Mouse (Mus musculus) stomach, postnatal 0 days (tissue): ENCODE measurements around the gene Tnn. TPM values are rescaled to one million over a fixed set of nuclear protein-coding genes. Genes with fewer than 3 reads are reported as not detected.

Experiments used
- ATAC-seq: fragments of 200-750 bp; cut with Nextera tagmentation; 2 replicates; pipeline ENCODE4 v1.8.0; 2017; ENCODE audit not compliant: low FRiP score, low TSS enrichment
- DNase-seq: peaks from one replicate; pipeline ENCODE4 v3.0.0-alpha.2; 2016; ENCODE audit warnings: low spot score
- H3K27ac ChIP-seq: fragments of 300-500 bp; sonication (generic); replicated peaks from 2 replicates; pipeline ENCODE4 v1.5.1; 2014; ENCODE audit warnings: mild to moderate bottlenecking, control low read depth
- H3K27me3 ChIP-seq: fragments of 300-500 bp; sonication (generic); 2 replicates; pipeline ENCODE4 v1.6.1; 2014; ENCODE audit warnings: low read length; ENCODE audit not compliant: control insufficient read depth, insufficient read depth
- H3K36me3 ChIP-seq: fragments of 300-500 bp; sonication (generic); 2 replicates; pipeline ENCODE4 v1.6.1; 2014; ENCODE audit warnings: low read length, mixed read lengths; ENCODE audit not compliant: control insufficient read depth, insufficient read depth
- H3K4me1 ChIP-seq: fragments of 300-500 bp; sonication (generic); replicated peaks from 2 replicates; pipeline ENCODE4 v1.6.1; 2014; ENCODE audit warnings: antibody characterized with exemption; ENCODE audit not compliant: control insufficient read depth, insufficient read depth
- H3K4me2 ChIP-seq: fragments of 300-500 bp; sonication (generic); replicated peaks from 2 replicates; pipeline ENCODE4 v1.6.1; 2014; ENCODE audit warnings: low read depth, mild to moderate bottlenecking, control low read depth, moderate library complexity
- H3K4me3 ChIP-seq: fragments of 300-500 bp; sonication (generic); 2 replicates; pipeline ENCODE4 v1.5.1; 2014; ENCODE audit warnings: low read depth, low read length, control low read depth
- H3K9ac ChIP-seq: fragments of 300-500 bp; sonication (generic); 2 replicates; pipeline ENCODE4 v1.6.1; 2014; ENCODE audit warnings: mild to moderate bottlenecking, low read length, control low read depth, mixed read lengths
- H3K9me3 ChIP-seq: fragments of 300-500 bp; sonication (generic); 2 replicates; pipeline ENCODE4 v1.6.1; 2016; ENCODE audit warnings: low read length; ENCODE audit not compliant: control insufficient read depth
- CTCF ChIP-seq: IDR thresholded peaks from 2 replicates; pipeline ENCODE4 v1.5.1; 2016; ENCODE audit warnings: antibody characterized with exemption, low read depth, mild to moderate bottlenecking, moderate library complexity
- EP300 ChIP-seq: optimal IDR thresholded peaks from 2 replicates; pipeline ENCODE3; 2016; ENCODE audit warnings: antibody characterized with exemption
- WGBS: fragments of 180-500 bp; shearing (Covaris S2); extraction: QIAGEN DNeasy Blood & Tissue Kit; methylation state at CpG from one replicate; pipeline ENCODE4 v1.1.7; 2014; 5-methylcytosine and 5-hydroxymethylcytosine counted together
- polyA plus RNA-seq: library from polyadenylated mRNA; unstranded; fragments of >200 nt; fragmentation: Nextera tagmentation; extraction: Ambion mirVana; gene quantifications from 2 replicates; pipeline ENCODE4 v1.2.1, GENCODE M21; 2015

Gene Tnn
- polyA plus RNA-seq, 1 experiment from 2014 or later: 3.7 TPM

GRCm38 (mm10) chr1:160166600-160166999, 13.2 kb upstream of the Tnn start:
- no peaks in the 10 kb centered on the region for H3K4me1 ChIP-seq
- H3K9me3 ChIP-seq: no peaks in the 10 kb centered on the region
- ATAC-seq (no peak), DNase-seq (no peak)
- WGBS: 65% methylated on average over 3 of the region's 5 CpGs
- TF ChIP-seq EP300: no peak
- H3K9ac ChIP-seq: no peak overlapping the region
- H3K27ac ChIP-seq: no peak overlapping the region
- no peak overlapping the region for H3K4me3 ChIP-seq
- H3K27me3 ChIP-seq: no peaks in the 10 kb centered on the region
- no peak overlapping the region for H3K4me2 ChIP-seq
- no peaks in the 10 kb centered on the region for H3K36me3 ChIP-seq

GRCm38 (mm10) chr1:160158190-160158589, 4.8 kb upstream of the Tnn start:
- no peak for DNase-seq
- Histone ChIP-seq H3K27me3 (no peaks in the 10 kb centered on the region), H3K9me3 (no peaks in the 10 kb centered on the region), H3K27ac (no peak overlapping the region), H3K9ac (no peak overlapping the region), H3K4me3 (no peak overlapping the region), H3K4me1 (no peaks in the 10 kb centered on the region; the same call in 1 of the 2 replicates), H3K36me3 (no peaks in the 10 kb centered on the region), H3K4me2 (no peak overlapping the region)
- ATAC-seq: no peak
- no peak for TF ChIP-seq CTCF
- TF ChIP-seq EP300: no peak
- WGBS: 91% methylated on average over 2 of the region's 2 CpGs

- ATAC-seq (no peak), DNase-seq (no peak)
- 62% methylated on average over 3 of the region's 3 CpGs for WGBS
Observed at GRCm38 (mm10) chr1:160150726-160151125, 2.7 kb downstream of the Tnn start.

GRCm38 (mm10) chr1:160149291-160149906, 4.0 kb downstream of the Tnn start:
- 52% methylated on average over 11 of the region's 11 CpGs for WGBS
- TF ChIP-seq CTCF (no peak), EP300 (no peak)
- H3K9me3 ChIP-seq: no peaks in the 10 kb centered on the region
- no peaks in the 10 kb centered on the region for H3K36me3 ChIP-seq
- no peak overlapping the region for H3K4me2 ChIP-seq
- H3K4me1 ChIP-seq: no peaks in the 10 kb centered on the region; the same call in 1 of the 2 replicates
- DNase-seq (no peak), ATAC-seq (no peak)
- no peak overlapping the region for H3K9ac ChIP-seq
- H3K27me3 ChIP-seq: no peaks in the 10 kb centered on the region
- H3K4me3 ChIP-seq: no peak overlapping the region
- H3K27ac ChIP-seq: no peak overlapping the region

More at GRCm38 (mm10) chr1:160150726-160151125, 2.7 kb downstream of the Tnn start:
- no peak for TF ChIP-seq EP300
- TF ChIP-seq CTCF: no peak
- Histone ChIP-seq H3K9me3 (no peaks in the 10 kb centered on the region), H3K4me2 (no peak overlapping the region), H3K4me1 (no peaks in the 10 kb centered on the region; the same call in 1 of the 2 replicates), H3K4me3 (no peak overlapping the region), H3K9ac (no peak overlapping the region), H3K27ac (no peak overlapping the region), H3K36me3 (no peaks in the 10 kb centered on the region), H3K27me3 (no peaks in the 10 kb centered on the region)

- no peak overlapping the region for H3K4me3 ChIP-seq
- no peak overlapping the region for H3K9ac ChIP-seq
- H3K9me3 ChIP-seq: no peaks in the 10 kb centered on the region
- no peak for DNase-seq
- H3K27ac ChIP-seq: no peak overlapping the region
- no peaks in the 10 kb centered on the region for H3K27me3 ChIP-seq
- H3K36me3 ChIP-seq: no peaks in the 10 kb centered on the region
- WGBS: 80% methylated on average over 7 of the region's 7 CpGs
- no peak for ATAC-seq
- TF ChIP-seq EP300 (no peak), CTCF (peak; percentile 36)
- no peak overlapping the region for H3K4me2 ChIP-seq
- H3K4me1 ChIP-seq: no peaks in the 10 kb centered on the region
Observed at GRCm38 (mm10) chr1:160147274-160147673, 6.1 kb downstream of the Tnn start.

- WGBS: 66% methylated on average over 3 of the region's 3 CpGs
- H3K27me3 ChIP-seq: no peaks in the 10 kb centered on the region
- no peaks in the 10 kb centered on the region for H3K9me3 ChIP-seq
- H3K27ac ChIP-seq: no peak overlapping the region
- H3K4me3 ChIP-seq: no peak overlapping the region
- no peak for DNase-seq
- no peak overlapping the region for H3K9ac ChIP-seq
- H3K36me3 ChIP-seq: no peaks in the 10 kb centered on the region
- no peak for ATAC-seq
- TF ChIP-seq EP300 (no peak), CTCF (no peak)
- H3K4me1 ChIP-seq: no peaks in the 10 kb centered on the region
- no peak overlapping the region for H3K4me2 ChIP-seq
Observed at GRCm38 (mm10) chr1:160145606-160146005, 7.8 kb downstream of the Tnn start.
